Mouse (Mus musculus) limb, embryonic 11.5 days (tissue): ENCODE measurements around the gene Pde1a. TPM values are rescaled to one million over a fixed set of nuclear protein-coding genes. Genes with fewer than 3 reads are reported as not detected.

Experiments
- ATAC-seq: fragments of 200-750 bp; cut with Nextera tagmentation; 2 replicates; pipeline ENCODE4 v1.8.0; 2017; ENCODE audit warnings: low read depth; ENCODE audit not compliant: insufficient number of reproducible peaks, low FRiP score, low TSS enrichment
- DNase-seq: peaks from one replicate; pipeline ENCODE4 v3.0.0-alpha.2; 2015; ENCODE audit warnings: low spot score
- H3K27ac ChIP-seq: fragments of 300-500 bp; sonication (generic); replicated peaks from 2 replicates; pipeline ENCODE4 v1.5.1; 2014; ENCODE audit warnings: low read depth, mild to moderate bottlenecking, low read length
- H3K27me3 ChIP-seq: fragments of 300-500 bp; sonication (generic); 2 replicates; pipeline ENCODE4 v1.6.1; 2014; ENCODE audit warnings: mild to moderate bottlenecking, low read length, mixed read lengths; ENCODE audit not compliant: control insufficient read depth, insufficient read depth
- H3K36me3 ChIP-seq: fragments of 300-500 bp; sonication (generic); 2 replicates; pipeline ENCODE4 v1.6.1; 2014; ENCODE audit warnings: mild to moderate bottlenecking, low read length, moderate library complexity, mixed read lengths; ENCODE audit not compliant: control insufficient read depth, insufficient read depth
- H3K4me1 ChIP-seq: fragments of 300-500 bp; sonication (generic); 2 replicates; pipeline ENCODE4 v1.6.1; 2014; ENCODE audit warnings: low read length, mixed read lengths; ENCODE audit not compliant: control insufficient read depth, insufficient read depth
- H3K4me2 ChIP-seq: fragments of 300-500 bp; sonication (generic); 2 replicates; pipeline ENCODE4 v1.6.1; 2014; ENCODE audit warnings: low read depth, mild to moderate bottlenecking, moderate library complexity; ENCODE audit not compliant: severe bottlenecking
- H3K4me3 ChIP-seq: fragments of 300-500 bp; sonication (generic); 2 replicates; pipeline ENCODE4 v1.5.1; 2014; ENCODE audit warnings: low read depth, low read length
- H3K9ac ChIP-seq: fragments of 300-500 bp; sonication (generic); 2 replicates; pipeline ENCODE4 v1.6.1; 2014; ENCODE audit warnings: mild to moderate bottlenecking, low read length
- H3K9me3 ChIP-seq: fragments of 300-500 bp; sonication (generic); 2 replicates; pipeline ENCODE4 v1.6.1; 2016; ENCODE audit warnings: low read length; ENCODE audit not compliant: control insufficient read depth
- WGBS: fragments of 180-500 bp; shearing (Covaris S2); extraction: QIAGEN DNeasy Blood & Tissue Kit; methylation state at CpG from one replicate; pipeline ENCODE4 v1.1.7; 2014; 5-methylcytosine and 5-hydroxymethylcytosine counted together
- polyA plus RNA-seq: library from polyadenylated mRNA; unstranded; fragments of >200 nt; fragmentation: Nextera tagmentation; extraction: Ambion mirVana; gene quantifications from 2 replicates; pipeline ENCODE4 v1.2.1, GENCODE M21; 2014

The Pde1a gene
- polyA plus RNA-seq, 1 experiment from 2014 or later, result 0.68 TPM

DNA sequence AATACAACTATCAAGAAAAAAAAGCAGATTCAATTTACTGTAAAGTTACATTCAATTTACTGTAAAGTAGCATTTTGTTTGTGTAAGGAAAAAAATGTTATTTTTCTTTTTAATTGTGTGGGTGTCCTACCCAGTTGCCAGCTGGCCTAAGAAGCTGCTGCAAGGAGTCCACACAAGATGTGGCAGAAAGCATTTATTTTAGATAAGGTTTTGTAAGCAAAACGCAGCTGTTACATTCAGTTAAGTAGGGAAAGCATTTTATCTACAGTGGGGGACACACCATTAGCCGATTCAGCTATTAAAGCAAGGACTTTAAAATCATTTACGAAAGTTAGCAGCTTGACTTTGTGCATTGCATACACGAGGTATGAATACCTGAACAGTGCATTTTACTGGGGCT, 145.5 kb downstream of the Pde1a start:
- Histone ChIP-seq H3K36me3 (no peaks in the 10 kb centered on the region), H3K9me3 (no peaks in the 10 kb centered on the region), H3K4me1 (no peaks in the 10 kb centered on the region), H3K27ac (no peak overlapping the region), H3K9ac (no peak overlapping the region), H3K4me3 (no peak overlapping the region), H3K27me3 (no peaks in the 10 kb centered on the region), H3K4me2 (no peak overlapping the region)
- ATAC-seq, result no peak
- WGBS, result 85% methylated on average over 4 of the region's 4 CpGs
- DNase-seq, result no peak

DNA sequence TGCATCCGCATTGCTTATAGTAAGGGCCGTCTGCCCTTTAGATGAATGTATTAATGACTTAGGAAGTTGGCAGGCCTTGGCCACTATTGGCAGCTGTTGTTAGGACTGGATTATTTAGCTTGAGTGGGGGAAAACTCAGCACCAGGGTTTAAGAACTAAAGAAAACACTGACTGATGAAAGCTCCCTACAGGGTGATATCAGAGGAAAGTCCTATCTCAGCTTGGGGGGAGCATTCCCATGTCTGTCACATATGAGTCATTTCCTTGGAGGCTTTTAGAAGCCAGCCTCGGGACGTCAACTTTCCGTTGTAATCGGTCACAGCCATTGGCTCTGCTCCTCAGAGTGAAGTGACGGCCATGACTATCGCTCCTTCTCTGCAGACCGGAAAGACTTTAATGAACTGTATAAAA, 146.0 kb downstream of the Pde1a start:
- no peaks in the 10 kb centered on the region for H3K27me3 ChIP-seq
- H3K9ac ChIP-seq, result no peak overlapping the region
- no peak overlapping the region for H3K4me2 ChIP-seq
- H3K9me3 ChIP-seq, result no peaks in the 10 kb centered on the region
- ATAC-seq (no peak), DNase-seq (no peak)
- no peak overlapping the region for H3K27ac ChIP-seq
- H3K4me1 ChIP-seq, result no peaks in the 10 kb centered on the region
- no peaks in the 10 kb centered on the region for H3K36me3 ChIP-seq
- WGBS, result 69% methylated on average over 9 of the region's 9 CpGs
- no peak overlapping the region for H3K4me3 ChIP-seq

DNA sequence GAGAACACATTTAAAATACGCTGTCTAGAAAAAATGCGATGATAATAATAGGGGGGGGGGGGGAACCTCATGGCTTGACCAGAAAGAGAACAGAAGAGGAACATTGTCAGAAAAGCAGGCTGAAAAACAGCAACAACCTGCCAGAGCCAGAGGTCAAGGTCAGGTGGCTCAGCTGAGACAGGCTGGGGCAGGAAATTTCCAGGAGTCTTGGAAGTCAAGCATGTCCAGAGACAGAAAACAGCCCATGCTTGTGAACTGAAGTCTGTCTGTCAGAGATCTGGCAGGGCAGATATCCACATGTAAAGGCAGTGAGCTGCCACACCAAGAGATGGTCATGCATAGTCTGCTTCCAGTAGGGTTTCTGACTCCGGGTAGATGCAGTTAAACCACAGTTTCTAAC, 147.5 kb downstream of the Pde1a start:
- no peak for DNase-seq
- ATAC-seq, result no peak

DNA sequence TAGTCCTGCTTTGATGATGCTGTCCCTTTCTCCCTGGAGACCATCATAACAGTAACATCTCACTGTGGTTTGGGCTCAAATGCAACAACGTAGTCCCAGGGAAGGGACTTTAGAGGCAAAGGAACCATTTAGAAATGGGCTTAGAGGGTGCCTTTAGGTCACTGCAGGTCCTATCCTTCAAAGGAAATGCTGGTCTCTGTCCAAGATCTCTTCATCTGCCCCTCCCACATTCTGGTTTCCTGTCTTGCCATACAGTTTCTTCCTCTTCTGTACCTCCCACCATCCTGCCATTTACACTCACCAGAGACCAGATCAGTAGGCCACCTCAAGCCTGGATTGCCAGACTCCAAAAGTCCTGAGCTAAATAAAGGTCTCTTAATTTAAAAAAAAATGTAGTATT, 150.3 kb downstream of the Pde1a start:
- no peaks in the 10 kb centered on the region for H3K36me3 ChIP-seq
- H3K27me3 ChIP-seq, result no peaks in the 10 kb centered on the region
- ATAC-seq, result no peak
- no peak overlapping the region for H3K4me3 ChIP-seq
- H3K9ac ChIP-seq, result no peak overlapping the region
- 84% methylated on average over 1 of the region's 1 CpGs for WGBS
- H3K4me2 ChIP-seq, result no peak overlapping the region
- no peaks in the 10 kb centered on the region for H3K9me3 ChIP-seq
- no peak for DNase-seq
- no peak overlapping the region for H3K27ac ChIP-seq
- H3K4me1 ChIP-seq, result no peaks in the 10 kb centered on the region

More for the DNA sequence above, 147.5 kb downstream of the Pde1a start:
- H3K4me3 ChIP-seq, result no peak overlapping the region
- no peaks in the 10 kb centered on the region for H3K27me3 ChIP-seq
- H3K9me3 ChIP-seq, result no peaks in the 10 kb centered on the region
- H3K4me2 ChIP-seq, result no peak overlapping the region
- no peak overlapping the region for H3K9ac ChIP-seq
- H3K27ac ChIP-seq, result no peak overlapping the region
- H3K4me1 ChIP-seq, result no peaks in the 10 kb centered on the region
- no peaks in the 10 kb centered on the region for H3K36me3 ChIP-seq
- 94% methylated on average over 3 of the region's 3 CpGs for WGBS

DNA sequence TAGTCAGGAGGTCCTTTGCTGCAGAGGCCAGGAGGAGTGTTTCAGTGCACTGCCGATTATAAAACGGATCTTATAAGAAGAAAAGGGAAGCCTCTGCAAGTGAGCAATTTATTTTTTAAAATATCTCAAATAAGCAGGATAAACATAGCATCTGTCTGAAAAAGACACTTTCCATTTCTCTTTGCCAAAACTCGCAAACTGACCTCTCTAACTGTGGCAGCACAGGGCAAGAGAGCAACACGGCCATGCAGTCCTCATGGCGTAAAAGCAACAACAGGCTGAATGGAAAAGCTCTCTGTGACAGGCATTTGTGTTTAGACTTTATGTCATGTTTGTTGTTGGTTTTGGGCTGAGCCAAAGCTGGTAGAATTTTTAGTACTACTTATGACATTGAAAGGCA, 152.0 kb downstream of the Pde1a start:
- no peak overlapping the region for H3K4me3 ChIP-seq
- no peak overlapping the region for H3K27ac ChIP-seq
- no peak overlapping the region for H3K4me2 ChIP-seq
- 89% methylated on average over 5 of the region's 5 CpGs for WGBS
- no peaks in the 10 kb centered on the region for H3K9me3 ChIP-seq
- ATAC-seq (no peak), DNase-seq (no peak)
- H3K27me3 ChIP-seq, result no peaks in the 10 kb centered on the region
- H3K36me3 ChIP-seq, result no peaks in the 10 kb centered on the region
- H3K9ac ChIP-seq, result no peak overlapping the region
- H3K4me1 ChIP-seq, result no peaks in the 10 kb centered on the region

DNA sequence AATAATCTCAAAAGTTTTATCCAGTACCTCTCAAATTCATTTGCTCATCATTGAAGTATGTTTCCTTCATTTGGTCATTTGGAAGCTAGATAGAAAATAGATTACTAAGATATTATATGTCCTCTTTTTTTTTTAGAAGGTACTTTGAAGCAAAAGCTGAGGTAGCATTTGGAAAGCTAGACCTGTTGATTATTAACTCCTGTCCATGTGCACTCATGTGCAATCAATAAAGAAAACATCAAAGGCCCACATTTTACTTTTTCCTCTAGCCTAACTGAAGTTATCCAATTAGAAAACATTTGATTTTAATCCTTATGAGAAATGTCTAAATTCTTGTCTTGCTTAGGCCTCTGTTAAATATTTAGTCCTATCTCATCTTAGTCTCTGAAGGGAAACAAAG, 153.3 kb downstream of the Pde1a start:
- no peak overlapping the region for H3K9ac ChIP-seq
- H3K4me1 ChIP-seq, result no peaks in the 10 kb centered on the region
- DNase-seq (no peak), ATAC-seq (no peak)
- no peaks in the 10 kb centered on the region for H3K36me3 ChIP-seq
- H3K4me2 ChIP-seq, result no peak overlapping the region
- no peaks in the 10 kb centered on the region for H3K9me3 ChIP-seq
- no peaks in the 10 kb centered on the region for H3K27me3 ChIP-seq
- H3K4me3 ChIP-seq, result no peak overlapping the region
- H3K27ac ChIP-seq, result no peak overlapping the region

DNA sequence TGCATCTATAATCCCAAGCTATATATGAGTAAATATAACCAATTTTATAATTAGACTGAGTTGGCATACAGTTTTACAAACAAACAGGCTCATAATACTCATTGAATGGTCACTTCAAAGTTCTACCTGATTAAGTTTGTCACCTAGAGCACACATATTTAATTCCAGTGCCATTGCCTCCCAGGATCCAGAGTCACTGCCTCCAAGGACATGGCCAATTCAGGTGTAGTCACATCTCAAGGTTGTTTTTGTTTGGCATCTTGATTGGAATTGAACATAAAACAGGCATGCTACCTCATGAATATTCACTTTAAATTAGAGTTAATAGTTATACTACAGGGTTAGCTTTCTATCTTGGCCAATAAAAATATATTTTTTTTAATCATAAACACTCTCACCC, 157.0 kb downstream of the Pde1a start:
- Histone ChIP-seq H3K9me3 (no peaks in the 10 kb centered on the region), H3K36me3 (no peaks in the 10 kb centered on the region), H3K27ac (no peak overlapping the region), H3K27me3 (no peaks in the 10 kb centered on the region), H3K4me1 (no peaks in the 10 kb centered on the region), H3K4me2 (no peak overlapping the region), H3K4me3 (no peak overlapping the region), H3K9ac (no peak overlapping the region)
- ATAC-seq (no peak), DNase-seq (no peak)

DNA sequence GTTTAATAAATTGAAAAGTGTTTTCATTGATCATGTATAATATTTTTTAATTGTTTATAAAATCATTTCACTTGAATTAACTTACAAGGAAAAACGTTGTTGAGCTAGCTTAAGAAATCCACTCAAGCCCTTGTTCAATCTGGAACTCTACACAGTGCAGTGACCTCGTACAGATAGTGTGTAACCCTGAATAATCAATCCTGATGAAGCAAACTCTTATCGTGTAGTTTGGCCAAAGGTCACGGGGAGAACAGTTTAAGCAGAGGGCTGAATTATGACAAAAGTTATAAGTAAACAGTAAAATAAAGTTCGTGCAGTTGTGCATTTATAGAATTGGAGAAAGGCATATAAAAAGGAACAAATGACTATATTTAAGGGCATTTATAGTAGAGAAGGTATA, 159.7 kb downstream of the Pde1a start:
- Histone ChIP-seq H3K36me3 (no peaks in the 10 kb centered on the region), H3K27me3 (no peaks in the 10 kb centered on the region), H3K4me1 (no peaks in the 10 kb centered on the region), H3K9ac (no peak overlapping the region), H3K4me3 (no peak overlapping the region), H3K9me3 (no peaks in the 10 kb centered on the region), H3K27ac (no peak overlapping the region), H3K4me2 (no peak overlapping the region)
- WGBS, result 73% methylated on average over 5 of the region's 5 CpGs
- no peak for DNase-seq
- no peak for ATAC-seq

DNA sequence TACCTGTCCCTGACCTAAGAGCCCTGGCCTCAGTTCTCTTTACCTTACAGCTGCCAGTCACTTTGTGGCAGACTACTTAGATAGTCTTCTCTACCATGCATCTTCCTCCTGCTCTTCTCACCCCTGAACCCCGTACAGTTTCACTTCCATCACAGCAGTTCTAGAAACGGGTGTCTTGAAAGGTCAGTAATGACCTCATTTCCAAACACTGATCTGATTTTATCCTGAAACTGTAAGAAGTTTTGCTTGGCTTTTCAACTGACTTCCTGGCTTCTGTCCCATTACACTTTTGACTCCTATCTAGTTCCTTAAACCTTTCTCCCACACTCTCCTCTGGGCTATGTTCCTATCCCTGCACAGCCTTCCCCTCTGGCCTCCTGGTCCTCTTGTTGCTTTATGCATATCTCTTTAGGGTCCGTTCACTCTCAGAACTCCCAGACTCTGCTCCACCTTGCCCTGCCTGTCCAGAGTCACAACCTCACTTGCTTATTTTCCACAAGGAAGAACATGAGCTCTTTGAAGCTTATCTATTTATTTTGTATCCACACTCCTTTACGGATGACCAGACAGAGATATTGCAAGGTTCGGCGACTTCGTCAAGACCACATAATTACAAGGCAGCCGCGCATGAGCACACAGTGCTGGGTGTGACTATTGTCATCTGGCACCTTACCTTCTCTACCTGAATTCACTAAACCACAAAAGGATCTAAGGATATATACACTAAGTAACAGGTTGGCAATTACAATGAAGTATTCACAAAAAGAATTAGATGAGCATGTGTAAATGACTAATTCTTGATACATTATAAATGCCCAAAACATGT, 162.4 kb downstream of the Pde1a start:
- Histone ChIP-seq H3K9ac (no peak overlapping the region), H3K27me3 (no peaks in the 10 kb centered on the region), H3K36me3 (no peaks in the 10 kb centered on the region), H3K4me2 (no peak overlapping the region), H3K4me1 (no peaks in the 10 kb centered on the region), H3K9me3 (no peaks in the 10 kb centered on the region), H3K4me3 (no peak overlapping the region), H3K27ac (no peak overlapping the region)
- DNase-seq (no peak), ATAC-seq (no peak)
- 89% methylated on average over 9 of the region's 9 CpGs for WGBS
